Mouse (Mus musculus) layer of hippocampus, adult 6 months (tissue): ENCODE measurements around the gene Dnajc16. TPM values are rescaled to one million over a fixed set of nuclear protein-coding genes. Genes with fewer than 3 reads are reported as not detected.

Experiments
- long read RNA-seq, 2 experiments: library from polyadenylated mRNA; unstranded; transcript quantifications; one replicate each; pipeline ENCODE4 v2.0.0; 2019 to 2020
- polyA plus RNA-seq: library from polyadenylated mRNA; unstranded; fragments of <200 nt; fragmentation: Nextera tagmentation; gene quantifications from 2 replicates; pipeline ENCODE4 v1.2.3, GENCODE M21; 2021

Dnajc16 gene
- 12.0 and 12.4 TPM in 2 replicates for polyA plus RNA-seq
- long read RNA-seq, experiment 1, full-length matches to known transcripts, result 8 of 12 reads
- long read RNA-seq, experiment 1, partial matches to known transcripts, result 1 of 12 reads
- long read RNA-seq, experiment 1, other reads (novel, unspliced or antisense), result 3 of 12 reads
- long read RNA-seq, experiment 2, full-length matches to known transcripts, result 30 of 38 reads
- long read RNA-seq, experiment 2, partial matches to known transcripts, result 6 of 38 reads
- long read RNA-seq, experiment 2, other reads (novel, unspliced or antisense), result 2 of 38 reads

GRCm38 (mm10) chr4:141790524-141790990 lies at the start of gene Dnajc16:
TSS of gene Dnajc16 (minus strand) at chr4:141790931.

DNA sequence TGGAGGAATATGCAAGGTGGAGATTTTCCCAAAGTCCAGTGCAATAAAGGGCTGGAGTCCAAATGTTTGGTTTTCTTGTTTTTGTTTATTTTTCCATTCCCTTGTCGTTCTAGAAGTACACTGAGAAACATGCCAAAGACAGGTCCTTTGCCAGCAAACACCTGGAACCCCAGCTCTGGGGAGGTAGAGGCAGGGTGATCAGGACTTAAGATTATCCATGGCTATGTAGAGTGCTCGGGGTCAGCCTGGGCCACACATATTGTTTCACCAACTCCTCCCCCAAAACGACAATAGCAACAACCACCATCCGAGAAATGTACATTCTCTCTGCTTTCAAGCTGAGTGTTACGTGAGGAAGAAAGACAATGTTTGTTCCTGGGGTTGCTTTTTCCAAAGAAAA lies 35.3 kb upstream of the Dnajc16 start, which contains the start of gene Cela2a:
Gene Cela2a, minus strand, starts transcription at position 101 of the 400 bp plus-strand sequence.

GRCm38 (mm10) chr4:141793282-141794151 lies 2.8 kb upstream of the Dnajc16 start, which contains the start of gene Casp9:
TSS of gene Casp9 (plus strand) at chr4:141793612.

DNA sequence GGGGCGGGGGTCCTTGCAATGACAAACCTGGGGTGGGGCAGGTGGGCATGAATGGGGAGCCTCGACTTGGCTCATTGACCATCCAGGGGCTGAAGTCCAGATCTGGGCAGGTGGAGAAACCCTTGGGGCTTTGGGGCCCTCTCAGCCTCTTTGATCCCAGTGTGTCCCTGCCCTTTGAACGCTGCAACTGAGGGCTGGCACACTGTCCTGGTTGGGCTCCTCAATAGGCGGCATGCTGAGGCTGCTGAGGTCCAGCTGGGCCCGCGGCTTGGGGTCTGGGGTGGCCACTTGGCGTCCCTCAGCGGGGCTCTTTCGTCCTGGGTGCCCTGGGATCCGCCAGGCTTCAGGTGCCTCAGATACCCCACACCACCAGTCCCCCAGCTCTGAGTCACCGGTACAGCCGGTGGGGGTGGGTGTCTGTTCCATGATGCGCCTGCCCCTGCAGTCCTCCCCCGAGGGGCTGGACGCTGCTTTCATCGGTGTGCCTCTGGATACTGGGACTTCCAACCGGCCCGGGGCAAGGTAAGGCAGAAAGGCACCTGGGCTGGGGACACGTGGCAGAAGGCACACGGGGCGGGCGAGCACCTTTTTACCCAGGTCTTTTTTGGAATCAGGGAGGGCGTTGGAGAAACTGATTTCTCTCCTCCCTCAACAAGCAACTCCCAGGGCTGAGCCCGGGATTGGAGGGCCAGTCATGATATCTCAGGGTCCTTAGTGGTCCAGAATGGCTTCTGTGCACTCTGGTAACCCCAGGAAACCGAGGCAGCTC lies 44.0 kb downstream of the Dnajc16 start, which contains the start of gene Agmat:
Gene Agmat, plus strand, starts transcription at position 95 of the 769 bp plus-strand sequence.

GRCm38 (mm10) chr4:141722731-141723672 lies 67.7 kb downstream of the Dnajc16 start, which contains the start of gene Ddi2:
TSS of gene Ddi2 (minus strand) at chr4:141723419.

Other genes with a start within 250 kb of the Dnajc16 start
- gene Fblim1, start 184.8 kb downstream of the Dnajc16 start, polyA plus RNA-seq, result 0.20 and 0.40 TPM in 2 replicates
- gene Tmem82, start 172.3 kb downstream of the Dnajc16 start, polyA plus RNA-seq, result 0.18 and 0.31 TPM in 2 replicates
- 1.9 and 2.7 TPM in 2 replicates for gene Slc25a34, start 167.1 kb downstream of the Dnajc16 start, polyA plus RNA-seq
- gene Plekhm2, start 126.0 kb downstream of the Dnajc16 start, polyA plus RNA-seq, result 6.5 and 7.1 TPM in 2 replicates
- not detected in 2 replicates for gene Rsc1a1, start 105.3 kb downstream of the Dnajc16 start, polyA plus RNA-seq
- gene Ddi2, start 67.5 kb downstream of the Dnajc16 start, polyA plus RNA-seq, result 4.4 and 7.0 TPM in 2 replicates
- 0.29 and 0.69 TPM in 2 replicates for gene Agmat, start 44.3 kb downstream of the Dnajc16 start, polyA plus RNA-seq
- gene Casp9, start 2.7 kb upstream of the Dnajc16 start, polyA plus RNA-seq, result 7.7 and 7.8 TPM in 2 replicates
- gene Cela2a, start 35.2 kb upstream of the Dnajc16 start, polyA plus RNA-seq, result not detected in 2 replicates
- not detected in 2 replicates for gene Ctrc, start 55.4 kb upstream of the Dnajc16 start, polyA plus RNA-seq
- gene Efhd2, start 84.0 kb upstream of the Dnajc16 start, polyA plus RNA-seq, result 53.0 and 58.8 TPM in 2 replicates
- 4.2 and 12.0 TPM in 2 replicates for gene Fhad1, start 224.2 kb upstream of the Dnajc16 start, polyA plus RNA-seq